Mouse (Mus musculus) common myeloid progenitor, adult 5-6 weeks (primary cell): Measurements from ENCODE around the gene Taar7b. TPM values are rescaled to one million over a fixed set of nuclear protein-coding genes. Genes with fewer than 3 reads are reported as not detected.

Experiments used
- ATAC-seq: replicated peaks from 2 replicates; pipeline ENCODE4 v1.8.0; 2016; ENCODE audit warnings: low read depth, mild to moderate bottlenecking, moderate TSS enrichment, inconsistent platforms; ENCODE audit not compliant: poor library complexity, severe bottlenecking
- total RNA-seq: library from RNA; stranded (forward); fragments of 200-1000, 187-1606 nt; gene quantifications from 2 replicates; pipeline ENCODE4 v1.2.3, GENCODE M21; 2017

The Taar7b gene
- total RNA-seq, 1 experiment from 2014 or later, result not detected

DNA sequence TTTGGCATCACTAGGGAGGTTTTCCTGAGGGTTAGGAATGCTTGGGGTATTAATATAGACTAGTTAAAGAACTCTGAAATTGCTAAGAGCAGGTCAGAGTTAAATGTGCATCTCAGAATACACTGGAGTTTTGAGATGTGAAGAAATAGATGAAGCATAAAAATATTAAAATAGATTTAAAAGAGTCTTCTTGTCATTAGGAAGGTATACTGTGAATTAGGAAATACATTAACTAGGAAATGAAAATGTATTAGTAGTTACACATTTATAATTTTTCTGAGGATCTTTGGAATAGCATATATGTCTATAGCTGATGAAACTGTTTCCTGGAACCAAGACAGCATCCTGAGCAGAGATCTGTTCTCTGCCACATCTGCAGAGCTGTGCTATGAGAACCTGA is 49.5 kb downstream of the Taar7b start, which contains the start of gene Taar7f:
TSS of gene Taar7f (plus strand) at position 301 of the 400 bp plus-strand sequence.
- ATAC-seq, result no peak

Other genes starting within 250 kb of the Taar7b start
- gene Rps12, start 212.7 kb upstream of the Taar7b start, total RNA-seq, result 1,923 and 1,998 TPM in 2 replicates
- gene Slc18b1, start 203.0 kb upstream of the Taar7b start, total RNA-seq, result 0.44 and 0.64 TPM in 2 replicates
- gene Vnn3, start 148.5 kb upstream of the Taar7b start, total RNA-seq, result not detected in 2 replicates
- not detected in 2 replicates for gene Vnn1, start 105.3 kb upstream of the Taar7b start, total RNA-seq
- not detected in 2 replicates for gene Taar1, start 79.6 kb upstream of the Taar7b start, total RNA-seq
- not detected in 2 replicates for gene Taar2, start 61.4 kb upstream of the Taar7b start, total RNA-seq
- gene Taar3, start 50.4 kb upstream of the Taar7b start, total RNA-seq, result not detected in 2 replicates
- not detected in 2 replicates for gene Taar4, start 39.4 kb upstream of the Taar7b start, total RNA-seq
- gene Taar5, start 29.2 kb upstream of the Taar7b start, total RNA-seq, result not detected in 2 replicates
- not detected in 2 replicates for gene Taar6, start 14.3 kb upstream of the Taar7b start, total RNA-seq
- not detected in 2 replicates for gene Taar7a, start 6.5 kb upstream of the Taar7b start, total RNA-seq
- not detected in 2 replicates for gene Taar7d, start 27.3 kb downstream of the Taar7b start, total RNA-seq
- gene Taar7e, start 37.7 kb downstream of the Taar7b start, total RNA-seq, result not detected in 2 replicates
- gene Taar7f, start 49.6 kb downstream of the Taar7b start, total RNA-seq, result not detected in 2 replicates
- gene Taar8a, start 76.6 kb downstream of the Taar7b start, total RNA-seq, result not detected in 2 replicates
- not detected in 2 replicates for gene Taar8b, start 92.4 kb downstream of the Taar7b start, total RNA-seq
- not detected in 2 replicates for gene Taar8c, start 102.0 kb downstream of the Taar7b start, total RNA-seq
- not detected in 2 replicates for gene Taar9, start 109.6 kb downstream of the Taar7b start, total RNA-seq
- gene Stx7, start 149.4 kb downstream of the Taar7b start, total RNA-seq, result 38.6 and 44.5 TPM in 2 replicates
- gene Moxd1, start 223.6 kb downstream of the Taar7b start, total RNA-seq, result not detected in 2 replicates